Mouse (Mus musculus): ENCODE results near the gene Wbp1l.

The Wbp1l gene

DNA sequence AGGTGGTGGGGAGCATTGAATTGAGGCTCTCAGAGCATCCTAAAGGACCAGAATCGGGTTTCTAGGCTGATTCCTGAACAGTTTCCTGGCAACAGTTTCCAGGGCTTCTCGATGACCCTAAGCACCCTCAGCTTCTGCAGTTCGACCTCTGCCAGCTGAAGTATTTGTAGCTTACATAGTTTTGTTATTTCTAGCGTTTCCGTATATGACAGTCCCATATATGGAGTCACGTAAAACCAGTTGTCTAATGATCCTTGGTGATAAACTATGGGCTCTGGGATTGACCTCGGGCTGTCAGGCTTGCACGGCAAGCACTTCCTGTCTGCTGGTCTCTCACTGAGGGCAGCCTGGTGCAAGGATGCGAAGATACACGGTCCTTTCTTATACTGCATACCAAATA lies 26.6 kb downstream of the Wbp1l start:
- no peak for ATAC-seq (ENCODE audit: insufficient number of reproducible peaks, low FRiP score, low TSS enrichment)

- no peak for ATAC-seq (ENCODE audit: insufficient number of reproducible peaks, low FRiP score, low TSS enrichment)
These were observed 29.5 kb downstream of the Wbp1l start for GRCm38 (mm10) chr19:46628403-46628802.

- ATAC-seq (ENCODE audit: insufficient number of reproducible peaks, low FRiP score, low TSS enrichment): no peak
These were observed 30.9 kb downstream of the Wbp1l start for GRCm38 (mm10) chr19:46629807-46630206.

- no peak for ATAC-seq (ENCODE audit: insufficient number of reproducible peaks, low FRiP score, low TSS enrichment)
These were observed 32.8 kb downstream of the Wbp1l start for GRCm38 (mm10) chr19:46631637-46632036.

DNA sequence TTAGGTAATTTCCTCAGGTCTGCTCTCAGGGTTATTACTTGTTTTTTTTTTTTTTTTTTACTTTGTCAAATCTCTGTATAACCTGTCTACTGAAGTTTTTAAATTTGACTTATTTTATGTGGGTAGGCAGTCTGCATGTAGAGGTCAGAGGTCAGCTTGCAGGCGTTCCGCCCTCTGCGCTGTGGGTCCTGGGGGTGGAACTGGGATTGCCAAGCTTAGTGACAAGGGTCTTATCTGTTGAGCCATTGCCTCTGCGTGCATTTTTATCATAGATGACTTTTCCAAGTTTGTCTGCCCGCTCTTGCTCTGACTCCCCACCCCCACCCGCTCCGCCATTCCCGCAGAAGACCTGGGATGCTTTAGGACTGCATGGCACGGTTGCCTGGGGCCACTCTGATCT lies 36.9 kb downstream of the Wbp1l start:
- ATAC-seq (ENCODE audit: insufficient number of reproducible peaks, low FRiP score, low TSS enrichment): no peak

DNA sequence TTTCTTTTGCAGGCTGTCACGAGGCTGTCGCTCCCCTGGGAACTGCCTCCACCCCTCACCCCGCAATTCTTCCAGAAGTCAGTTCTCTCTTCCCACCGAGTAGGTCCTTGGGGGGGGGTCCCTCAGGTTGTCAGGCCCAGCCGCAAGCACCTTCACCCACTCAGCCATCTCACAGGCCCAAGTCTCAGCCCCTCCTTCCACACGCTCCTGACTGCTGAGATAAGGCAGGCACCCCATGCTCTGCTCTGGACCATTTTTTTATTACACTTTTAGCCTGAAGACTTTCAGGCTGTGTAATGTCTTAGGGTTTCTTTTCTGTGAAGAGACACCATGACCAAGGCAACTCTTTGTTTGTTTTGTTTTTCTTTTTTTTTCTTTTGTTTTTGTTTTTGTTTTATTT lies 38.7 kb downstream of the Wbp1l start:
- no peak for ATAC-seq (ENCODE audit: insufficient number of reproducible peaks, low FRiP score, low TSS enrichment)

DNA sequence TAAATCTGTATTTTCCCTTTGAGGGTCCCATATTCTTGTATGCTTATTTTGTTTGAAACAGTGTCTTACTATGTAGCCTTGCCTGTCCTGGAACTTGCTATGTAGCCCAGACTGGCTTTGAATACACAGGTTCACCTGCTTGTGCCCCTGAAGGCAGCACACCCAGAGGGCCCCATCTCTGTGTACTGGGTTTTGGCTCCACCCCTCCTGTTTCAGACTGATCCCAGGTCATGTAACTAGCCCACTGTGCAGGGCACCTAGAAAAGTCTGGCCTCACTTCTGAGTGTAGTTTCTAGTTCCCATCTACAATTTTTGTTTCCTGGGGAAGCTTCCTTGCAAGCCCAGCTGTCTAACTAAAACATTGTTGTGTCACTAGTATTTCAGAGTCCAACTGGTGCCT lies 40.2 kb downstream of the Wbp1l start:
- no peak for ATAC-seq (ENCODE audit: insufficient number of reproducible peaks, low FRiP score, low TSS enrichment)

GRCm38 (mm10) chr19:46639496-46639895 lies 40.6 kb downstream of the Wbp1l start:
- no peak for ATAC-seq (ENCODE audit: insufficient number of reproducible peaks, low FRiP score, low TSS enrichment)

GRCm38 (mm10) chr19:46640780-46641179 lies 41.9 kb downstream of the Wbp1l start:
- no peak for ATAC-seq (ENCODE audit: insufficient number of reproducible peaks, low FRiP score, low TSS enrichment)

DNA sequence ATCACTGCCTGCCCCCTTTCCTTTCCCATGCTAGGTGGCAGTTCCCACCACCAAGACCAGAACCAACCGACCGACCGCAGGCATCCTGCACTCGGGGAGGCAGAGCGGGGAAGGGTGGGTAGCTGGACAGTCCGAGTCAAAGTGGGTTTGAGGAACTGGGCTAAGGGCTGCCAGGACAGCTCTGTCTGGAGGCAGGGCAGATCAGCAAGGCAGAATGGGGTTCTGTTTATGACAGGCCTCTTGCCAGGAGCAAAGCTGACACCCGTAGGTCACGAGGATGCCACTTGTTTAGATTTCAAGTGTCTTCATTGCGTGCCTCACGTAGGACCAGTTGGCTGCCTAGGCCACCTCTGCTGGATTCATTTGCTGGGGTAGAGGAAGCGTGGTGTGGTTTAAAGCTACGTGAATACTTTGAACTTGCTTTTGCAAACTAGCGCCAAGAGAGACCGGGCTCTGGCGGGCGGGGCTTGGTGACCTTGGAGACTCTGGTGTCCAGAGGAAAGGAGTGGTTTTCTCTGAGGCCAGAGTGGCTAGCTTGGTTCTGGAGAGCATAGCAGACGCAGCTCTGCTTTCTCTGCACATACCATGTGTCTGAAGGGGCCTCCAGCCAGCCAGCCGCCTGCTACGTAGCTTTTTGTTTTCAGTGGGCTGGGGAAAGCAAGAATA lies 42.7 kb downstream of the Wbp1l start:
- no peak for ATAC-seq (ENCODE audit: insufficient number of reproducible peaks, low FRiP score, low TSS enrichment)

- no peak for ATAC-seq (ENCODE audit: insufficient number of reproducible peaks, low FRiP score, low TSS enrichment)
These were observed 43.4 kb downstream of the Wbp1l start for GRCm38 (mm10) chr19:46642136-46642753.

- ATAC-seq (ENCODE audit: insufficient number of reproducible peaks, low FRiP score, low TSS enrichment): no peak
These were observed 44.4 kb downstream of the Wbp1l start for GRCm38 (mm10) chr19:46643236-46643635.

DNA sequence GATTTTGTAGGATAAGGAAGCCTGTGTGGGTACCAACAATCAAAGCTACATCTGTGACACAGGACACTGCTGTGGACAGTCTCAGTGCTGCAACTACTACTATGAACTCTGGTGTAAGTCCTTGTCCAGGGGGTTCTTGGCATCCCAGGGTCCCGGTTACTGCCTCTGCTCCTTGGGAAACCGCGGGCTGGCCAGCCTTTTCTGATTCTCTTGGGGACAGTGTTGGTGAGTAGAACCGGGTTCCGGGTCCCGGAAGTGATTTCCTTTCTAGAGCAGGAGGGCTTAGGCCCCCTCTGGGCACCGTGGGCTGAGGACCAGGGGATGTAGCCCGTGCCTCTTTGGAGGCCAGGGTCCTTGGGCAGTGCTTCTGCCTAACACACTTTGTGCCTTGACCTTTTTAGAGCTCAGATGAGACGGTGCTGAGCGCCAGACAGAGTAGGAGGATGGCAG lies 45.5 kb downstream of the Wbp1l start:
- ATAC-seq (ENCODE audit: insufficient number of reproducible peaks, low FRiP score, low TSS enrichment): no peak

- ATAC-seq (ENCODE audit: insufficient number of reproducible peaks, low FRiP score, low TSS enrichment): no peak
These were observed 46.1 kb downstream of the Wbp1l start for GRCm38 (mm10) chr19:46644793-46645602.

DNA sequence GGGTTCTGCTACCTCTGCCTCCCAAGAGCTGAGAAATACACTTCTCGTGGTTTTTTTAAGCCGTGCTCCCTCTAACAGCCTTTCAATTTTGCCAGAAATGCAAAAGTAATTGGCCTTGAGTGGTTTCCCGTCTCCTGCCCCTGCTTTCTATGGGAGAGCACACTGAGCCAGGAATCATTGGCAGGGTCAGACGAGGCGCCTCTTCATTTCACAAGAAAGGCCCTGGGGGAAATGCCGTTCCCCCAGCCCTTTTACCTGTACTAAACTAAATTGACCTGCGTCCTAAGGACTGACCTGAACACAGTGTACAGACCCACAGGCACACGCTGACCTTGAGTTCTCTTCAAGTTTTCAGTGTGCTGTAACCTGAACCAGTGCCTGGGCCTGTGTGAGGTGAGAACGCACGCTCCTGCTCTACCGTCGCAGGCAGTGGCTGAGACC lies 47.2 kb downstream of the Wbp1l start:
- ATAC-seq (ENCODE audit: insufficient number of reproducible peaks, low FRiP score, low TSS enrichment): no peak

- no peak for ATAC-seq (ENCODE audit: insufficient number of reproducible peaks, low FRiP score, low TSS enrichment)
These were observed 48.4 kb downstream of the Wbp1l start for GRCm38 (mm10) chr19:46647254-46647653.

- ATAC-seq (ENCODE audit: insufficient number of reproducible peaks, low FRiP score, low TSS enrichment): no peak
These were observed 49.0 kb downstream of the Wbp1l start for GRCm38 (mm10) chr19:46647850-46648249.

DNA sequence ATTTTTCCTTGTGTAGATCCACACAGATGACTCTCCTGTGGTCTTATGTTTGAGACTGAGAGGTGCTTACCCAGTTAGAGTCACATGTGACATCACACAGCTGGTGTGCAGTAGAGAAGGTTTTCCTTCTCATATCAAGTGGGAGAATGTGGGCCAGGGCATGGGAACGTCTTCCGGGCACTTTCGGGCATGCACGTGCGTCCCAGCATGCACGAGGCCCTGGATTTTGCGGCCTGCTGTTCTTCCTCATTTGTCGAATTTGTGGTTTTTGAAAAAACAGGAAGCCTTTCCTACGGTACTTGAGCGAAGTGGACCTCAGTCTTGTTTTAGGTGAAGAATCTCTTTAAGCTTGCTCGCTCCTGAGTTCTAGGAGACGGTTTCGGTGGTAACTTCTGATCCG lies 49.7 kb downstream of the Wbp1l start:
- ATAC-seq (ENCODE audit: insufficient number of reproducible peaks, low FRiP score, low TSS enrichment): no peak

DNA sequence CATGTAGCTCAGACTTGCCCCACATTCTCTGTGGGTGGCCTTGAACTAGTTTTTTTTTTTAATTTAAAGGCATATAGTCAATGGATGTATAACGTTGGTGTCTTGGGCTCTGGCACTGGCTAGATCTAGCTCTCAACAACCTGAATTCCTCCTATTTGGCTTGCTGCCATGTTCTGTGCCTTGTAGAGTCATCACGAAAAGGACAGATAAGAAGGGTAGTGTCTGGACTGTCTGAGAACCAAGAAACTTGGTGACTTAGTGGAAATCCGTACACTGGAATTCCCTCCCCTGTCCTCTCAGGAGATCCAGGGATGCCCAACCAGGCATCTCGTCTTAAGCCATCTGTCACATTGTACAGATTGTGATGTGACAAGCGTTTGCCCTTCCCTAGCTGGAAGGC lies 54.3 kb downstream of the Wbp1l start:
- no peak for ATAC-seq (ENCODE audit: insufficient number of reproducible peaks, low FRiP score, low TSS enrichment)

DNA sequence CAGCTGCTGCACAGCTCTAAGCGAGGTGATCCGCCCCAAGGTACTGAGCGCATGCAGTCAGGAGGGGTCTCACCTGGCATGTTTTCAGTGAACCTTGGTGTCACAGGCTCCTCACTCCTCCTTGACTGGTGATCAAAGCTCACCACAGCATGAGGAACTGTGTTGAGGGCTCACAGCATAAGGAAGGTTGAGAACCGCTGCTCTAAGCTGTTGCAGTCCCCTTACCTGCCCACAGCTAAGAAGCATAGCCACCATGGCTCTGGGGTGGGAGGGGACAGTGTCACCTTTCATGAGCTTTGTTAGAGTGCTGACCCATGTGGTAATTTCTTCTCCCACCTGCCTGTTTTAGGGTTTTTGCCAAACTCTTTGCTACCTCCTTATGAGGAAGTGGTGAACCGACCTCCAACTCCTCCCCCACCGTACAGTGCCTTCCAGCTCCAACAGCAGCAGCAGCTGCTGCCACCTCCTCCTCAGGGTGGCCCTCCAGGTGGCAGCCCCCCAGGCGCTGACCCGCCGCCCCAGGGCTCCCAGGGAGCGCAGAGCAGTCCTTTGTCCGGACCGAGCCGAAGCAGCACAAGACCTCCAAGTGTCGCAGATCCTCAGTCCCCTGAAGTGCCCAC lies 54.8 kb downstream of the Wbp1l start:
- no peak for ATAC-seq (ENCODE audit: insufficient number of reproducible peaks, low FRiP score, low TSS enrichment)

- no peak for ATAC-seq (ENCODE audit: insufficient number of reproducible peaks, low FRiP score, low TSS enrichment)
These were observed 56.7 kb downstream of the Wbp1l start for GRCm38 (mm10) chr19:46655626-46656025.
